Mouse (Mus musculus) spleen, embryonic (tissue): ENCODE measurements around the gene Dars2.

Source experiments
- CTCF ChIA-PET: fragments of 350-600 bp; sonication (Branson Sonifier 250); formaldehyde crosslinking; loops from one replicate; lab custom pipeline; 2022; lab: Charles Lee

Gene Dars2

DNA sequence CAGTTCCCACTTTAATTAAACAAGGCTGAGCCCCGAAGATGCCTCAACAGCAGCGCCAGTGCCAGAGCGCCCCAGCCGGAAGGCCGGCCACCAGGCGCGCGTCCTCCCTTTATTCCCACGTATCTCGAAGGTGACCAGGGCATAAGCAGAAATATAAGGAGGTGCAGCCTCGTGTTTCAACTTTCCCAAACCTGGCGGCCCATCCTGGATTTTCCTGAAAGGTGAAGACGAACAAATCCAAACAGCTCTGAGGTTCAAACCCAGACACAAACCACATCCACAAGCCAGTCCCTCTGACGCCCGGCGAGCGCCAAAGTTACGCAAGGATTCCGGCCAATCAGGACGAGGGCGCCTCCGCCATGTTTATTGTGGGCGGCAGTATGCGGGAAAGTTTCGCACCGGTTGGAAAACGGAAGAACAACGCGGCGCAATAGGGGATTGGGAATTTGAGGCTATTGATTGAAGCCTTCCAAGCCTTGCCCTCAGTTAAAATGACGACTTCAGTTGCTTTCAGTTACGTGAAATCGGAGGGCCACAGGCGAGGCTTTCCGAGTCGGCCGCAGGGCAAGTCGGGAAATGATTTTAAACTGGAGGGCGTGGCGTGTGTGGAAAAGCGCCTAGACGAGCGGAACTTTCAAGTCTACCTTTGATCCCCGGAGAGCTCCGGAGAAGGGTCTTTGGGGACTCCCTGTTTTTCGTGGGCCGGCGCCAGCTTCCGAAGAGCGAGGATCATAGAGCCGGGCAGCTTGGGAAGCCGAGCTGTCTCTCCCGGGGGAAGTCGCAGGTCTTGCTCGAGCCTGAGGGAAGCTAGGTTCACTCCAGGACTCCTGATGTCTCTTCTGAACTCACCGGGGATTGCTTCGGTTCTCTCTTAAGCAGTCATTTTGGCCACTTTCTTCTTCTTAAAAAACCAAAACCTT is at the start of gene Dars2, which contains the start of gene Cenpl:
Gene Dars2, minus strand, starts transcription at position 307 of the 920 bp plus-strand sequence.
Gene Cenpl, plus strand, starts transcription at position 362 of the 920 bp plus-strand sequence.
- CTCF ChIA-PET: no interaction called here

- CTCF ChIA-PET: no interaction called here
Measured at GRCm38 (mm10) chr1:161114591-161114990, 44.1 kb upstream of the Dars2 start.

- CTCF ChIA-PET: interaction anchor here (0.5 kb wide), 1 partner anchor 37 kb away, joined by 14 read pairs; no protein-coding TSS in a partner anchor
Measured at GRCm38 (mm10) chr1:161109216-161109615, 38.8 kb upstream of the Dars2 start.

DNA sequence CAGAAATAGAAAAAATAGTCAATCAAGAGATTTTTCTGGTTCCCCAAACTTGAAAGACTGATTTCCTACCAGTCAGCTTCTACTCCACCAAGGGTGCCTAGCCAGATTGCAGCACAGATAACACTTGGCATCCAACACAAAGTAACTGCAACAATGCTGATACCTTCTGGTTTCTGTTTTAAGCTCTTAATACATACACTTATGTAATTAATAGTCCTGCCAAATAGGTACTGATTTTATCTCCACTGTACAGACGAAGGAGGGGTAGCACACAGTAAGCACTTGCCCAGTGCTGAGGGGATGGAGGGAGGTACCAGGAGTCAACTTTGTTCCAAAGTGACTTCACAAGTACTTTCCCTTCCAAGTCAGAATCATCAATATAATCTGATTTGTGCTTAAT is 33.4 kb upstream of the Dars2 start:
- CTCF ChIA-PET: no interaction called here

DNA sequence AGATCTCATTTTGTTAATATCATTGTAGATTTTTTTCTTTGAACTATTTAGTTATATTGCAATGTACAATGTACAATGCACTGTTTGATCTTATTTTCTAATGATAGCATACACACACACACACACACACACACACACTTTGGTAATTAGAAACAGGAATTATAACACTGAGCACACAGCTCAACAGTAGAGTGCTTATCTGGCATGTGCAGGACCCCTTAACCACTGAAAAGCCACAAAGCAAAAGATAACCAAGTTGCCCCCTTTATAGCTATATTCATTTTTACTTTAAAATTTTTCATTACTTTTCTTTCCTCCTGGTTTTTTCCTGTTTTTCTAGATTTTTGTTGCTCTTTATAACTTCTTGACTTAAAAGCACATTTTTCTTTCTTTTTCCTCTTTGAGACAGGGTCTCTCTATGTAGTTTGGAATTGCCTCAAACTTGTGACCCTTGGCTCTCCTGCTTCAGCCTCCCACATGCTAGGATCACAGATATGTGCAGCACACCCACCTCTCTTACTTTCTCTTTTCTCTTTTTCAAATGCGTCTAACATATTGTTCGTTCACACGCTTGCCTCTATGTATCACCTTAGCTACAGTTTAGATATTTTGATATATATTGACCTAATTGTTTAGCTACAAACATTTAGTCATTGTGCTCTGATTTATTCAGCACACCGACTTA is 29.4 kb upstream of the Dars2 start:
- CTCF ChIA-PET: no interaction called here

DNA sequence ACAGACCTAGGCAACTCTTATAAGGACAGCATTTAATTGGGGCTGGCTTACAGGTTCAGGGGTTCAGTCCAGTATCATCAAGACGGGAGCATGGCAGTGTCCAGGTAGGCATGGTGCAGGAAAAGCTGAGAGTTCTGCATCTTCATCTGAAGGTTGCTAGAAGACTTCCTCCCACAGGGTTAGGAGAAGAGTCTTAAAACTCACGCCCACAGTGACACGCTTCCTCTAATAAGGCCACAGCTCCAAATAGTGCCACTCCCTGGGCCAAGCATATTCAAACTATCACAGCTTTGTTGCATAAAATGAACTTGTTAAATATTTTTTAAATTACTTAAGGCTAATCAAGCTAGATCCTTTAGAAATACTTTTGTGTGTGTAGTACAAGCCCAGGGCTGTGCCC is 6.8 kb upstream of the Dars2 start:
- CTCF ChIA-PET: no interaction called here

- CTCF ChIA-PET: no interaction called here
Measured at GRCm38 (mm10) chr1:161076238-161076637, 5.8 kb upstream of the Dars2 start.

GRCm38 (mm10) chr1:161071272-161071620 is 788 bp upstream of the Dars2 start:
- CTCF ChIA-PET: no interaction called here

- CTCF ChIA-PET: no interaction called here
Measured at GRCm38 (mm10) chr1:161063351-161063750, 7.1 kb downstream of the Dars2 start.

- CTCF ChIA-PET: interaction anchor here (0.6 kb wide), 1 partner anchor 1014 kb away, joined by 8 read pairs; no protein-coding TSS in a partner anchor
Measured at GRCm38 (mm10) chr1:161057164-161057563, 13.3 kb downstream of the Dars2 start.

GRCm38 (mm10) chr1:161046972-161047371 is 23.5 kb downstream of the Dars2 start:
- CTCF ChIA-PET: no interaction called here

DNA sequence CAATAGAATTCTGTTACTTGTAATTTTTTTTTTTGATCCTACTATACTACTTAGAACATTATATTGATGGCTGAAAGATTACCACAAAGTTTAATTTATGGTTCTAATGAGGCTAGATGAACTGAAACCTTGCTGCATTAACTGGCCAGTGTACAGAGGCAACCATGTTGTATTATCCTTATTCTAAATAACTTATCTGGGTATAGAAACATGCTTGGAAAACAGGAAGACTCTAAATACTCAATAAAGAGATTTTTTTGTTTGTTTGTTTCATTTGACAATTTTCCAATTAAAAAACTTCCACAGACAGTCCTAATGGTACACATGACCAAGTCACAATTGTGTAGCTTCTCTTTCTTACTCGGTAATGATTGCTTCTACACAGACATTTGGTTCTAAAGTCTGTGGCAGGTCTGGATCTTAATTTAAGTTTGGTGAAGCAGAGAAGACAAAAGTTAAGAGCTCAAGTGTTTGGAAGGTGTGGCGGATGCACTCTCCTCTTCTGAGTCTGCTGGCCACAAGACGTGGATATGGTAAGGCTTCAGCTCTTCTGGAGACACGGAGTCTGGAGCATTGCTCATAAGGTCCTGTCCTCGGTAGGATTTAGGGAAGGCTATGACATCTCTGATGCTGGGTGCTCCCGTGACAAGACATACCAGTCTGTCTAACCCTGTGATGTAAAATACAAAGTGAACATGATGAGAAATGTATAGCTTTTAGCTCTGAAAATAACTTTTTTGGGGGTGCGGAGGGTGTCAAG is 29.0 kb downstream of the Dars2 start:
- CTCF ChIA-PET: interaction anchor here (0.7 kb wide), 2 partner anchors 9 to 10 kb away, joined by 3 to 5 read pairs; no protein-coding TSS in a partner anchor

- CTCF ChIA-PET: interaction anchor here (0.7 kb wide), 1 partner anchor 9 kb away, joined by 3 read pairs; no protein-coding TSS in a partner anchor
Measured at GRCm38 (mm10) chr1:161040855-161041254, 29.6 kb downstream of the Dars2 start.

GRCm38 (mm10) chr1:161040426-161040770 is 30.1 kb downstream of the Dars2 start:
- CTCF ChIA-PET: interaction anchor here (0.7 kb wide), 1 partner anchor 9 kb away, joined by 3 read pairs; no protein-coding TSS in a partner anchor

- CTCF ChIA-PET: no interaction called here
Measured at GRCm38 (mm10) chr1:161039741-161040425, 30.6 kb downstream of the Dars2 start.

DNA sequence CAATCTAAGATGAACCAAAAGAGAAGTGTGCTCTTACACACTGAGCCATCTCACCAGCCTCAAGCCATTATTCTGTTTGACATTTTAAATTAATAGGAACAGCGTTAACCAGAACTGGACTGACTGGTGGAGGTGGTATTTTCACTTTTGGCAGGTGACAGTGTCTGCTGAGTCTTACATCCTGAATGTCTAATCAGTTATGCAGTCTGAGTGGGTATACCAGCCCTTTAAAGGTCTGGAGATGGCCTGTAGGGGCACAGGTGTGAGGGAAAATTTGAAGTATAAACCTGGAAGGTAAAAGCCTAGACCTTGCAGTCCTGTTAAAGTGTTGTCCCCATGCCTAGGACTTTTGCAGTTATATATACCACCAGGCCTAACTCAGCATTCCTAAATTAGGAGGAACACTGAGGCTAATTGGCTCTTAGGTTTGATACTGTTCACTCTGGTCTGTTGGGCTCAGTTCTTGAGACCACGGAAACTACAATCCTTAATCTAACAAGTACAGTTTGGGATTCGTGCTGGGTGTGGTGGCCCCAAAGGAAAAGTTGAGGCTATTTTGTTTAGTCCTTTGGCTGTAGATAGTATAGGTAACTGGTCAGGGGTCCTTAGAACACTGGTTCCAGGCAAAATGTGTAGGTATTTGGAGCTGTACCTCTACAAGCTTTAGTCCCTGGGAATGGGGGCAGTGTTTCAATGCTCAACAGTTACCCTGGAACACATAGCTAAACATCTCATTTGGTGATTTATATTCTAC is 31.3 kb downstream of the Dars2 start:
- CTCF ChIA-PET: no interaction called here

DNA sequence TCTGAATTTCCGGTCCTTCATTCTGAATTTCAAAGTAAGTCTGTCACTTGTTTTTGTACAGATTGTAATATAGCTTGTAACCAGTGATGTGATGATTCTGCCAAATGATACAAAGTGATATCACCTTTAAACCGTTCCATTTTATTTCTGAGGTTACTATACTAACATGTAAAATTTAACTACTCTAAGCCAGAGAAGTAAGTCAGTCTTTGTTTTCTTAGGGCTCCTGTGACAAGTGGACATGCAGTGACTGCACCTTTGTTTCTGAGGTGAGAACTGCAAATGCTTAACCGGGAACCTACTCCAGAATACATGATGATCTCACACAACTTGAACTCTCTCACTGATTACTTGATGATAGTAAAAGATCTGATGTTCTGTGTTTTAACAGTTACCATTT is 32.5 kb downstream of the Dars2 start:
- CTCF ChIA-PET: no interaction called here

DNA sequence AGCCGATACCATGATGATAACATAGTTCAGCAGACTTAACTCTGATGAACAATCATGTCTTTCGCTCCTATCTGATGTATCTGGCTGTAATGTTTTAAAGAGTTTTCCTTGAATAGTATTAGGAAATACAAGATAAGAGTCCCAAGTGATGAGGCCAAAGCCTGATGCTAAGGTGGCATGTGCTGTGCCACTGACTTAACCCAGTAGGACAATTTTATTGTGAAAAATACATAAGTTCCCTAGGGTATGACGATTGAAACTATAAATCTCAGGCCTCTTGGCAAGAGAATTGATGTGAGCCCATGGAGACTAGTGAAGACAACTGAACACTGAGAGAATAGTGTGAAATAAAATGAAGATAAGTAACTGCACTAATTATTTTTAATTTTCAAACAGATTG is 32.9 kb downstream of the Dars2 start:
- CTCF ChIA-PET: no interaction called here

DNA sequence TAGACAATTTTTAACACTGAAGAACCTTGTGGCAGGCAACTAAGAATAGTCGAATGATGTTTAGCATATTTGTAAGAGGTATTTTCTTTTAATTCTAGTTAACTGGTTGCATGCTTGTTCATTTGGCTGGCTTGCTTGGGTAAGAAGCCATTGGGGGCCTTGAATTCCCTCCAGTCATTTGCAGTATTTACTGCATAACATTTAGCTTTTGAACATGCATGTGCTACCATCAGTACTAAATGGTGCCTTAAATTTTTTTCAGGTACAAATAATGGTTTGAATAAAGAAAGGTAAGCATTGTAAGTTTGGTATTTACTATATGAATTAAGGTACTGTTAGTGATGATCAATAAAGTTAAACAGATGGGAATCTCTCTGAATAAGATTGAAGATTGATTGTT is 33.4 kb downstream of the Dars2 start:
- CTCF ChIA-PET: no interaction called here

DNA sequence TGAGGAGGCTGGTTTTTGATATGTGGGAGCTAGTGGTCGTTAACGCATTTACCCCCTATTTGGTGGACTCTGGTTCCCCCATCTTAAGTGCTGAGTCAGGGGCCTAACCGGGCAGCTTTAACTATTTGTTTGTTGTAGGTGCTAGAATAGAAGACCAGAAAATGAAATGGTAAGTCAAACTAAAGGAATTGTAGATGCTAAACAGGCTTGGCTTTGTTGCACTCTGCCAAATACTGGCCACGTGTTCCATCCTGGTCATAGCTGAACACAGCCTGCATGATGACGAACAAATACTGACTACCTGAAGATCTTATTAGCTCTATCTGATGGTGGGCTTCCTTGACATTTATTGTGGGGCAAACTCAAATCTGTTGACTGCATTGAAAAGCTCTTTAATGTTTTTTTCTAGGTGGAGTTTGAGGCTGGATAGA is 34.0 kb downstream of the Dars2 start:
- CTCF ChIA-PET: no interaction called here
